Mouse (Mus musculus) liver, embryonic 14.5 days (tissue): Measurements from ENCODE around the gene Ssbp3. TPM values are rescaled to one million over a fixed set of nuclear protein-coding genes. Genes with fewer than 3 reads are reported as not detected.

Source experiments
- ATAC-seq: fragments of 200-750 bp; cut with Nextera tagmentation; 2 replicates; pipeline ENCODE4 v1.8.0; 2017; ENCODE audit warnings: moderate number of reproducible peaks, mild to moderate bottlenecking, moderate library complexity; ENCODE audit not compliant: insufficient read depth
- DNase-seq, 3 experiments: peaks; one replicate each; pipeline ENCODE4 v3.0.0-alpha.2; 2012 to 2013; ENCODE audit warnings: low read depth in 3 of 3, low spot score in 3 of 3
- H3K27ac ChIP-seq: fragments of 300-500 bp; sonication (generic); 2 replicates; pipeline ENCODE4 v1.5.1; 2014; ENCODE audit warnings: moderate library complexity, mild to moderate bottlenecking, control low read depth, inconsistent platforms
- H3K27me3 ChIP-seq: fragments of 300-500 bp; sonication (generic); 2 replicates; pipeline ENCODE4 v1.6.1; 2014; ENCODE audit warnings: mild to moderate bottlenecking, low read length, moderate library complexity; ENCODE audit not compliant: control insufficient read depth, insufficient read depth
- H3K36me3 ChIP-seq: fragments of 300-500 bp; sonication (generic); replicated peaks from 2 replicates; pipeline ENCODE4 v1.6.1; 2014; ENCODE audit warnings: low read depth; ENCODE audit not compliant: control insufficient read depth, insufficient read depth
- H3K4me1 ChIP-seq, 2 experiments: fragments of 200-500 bp in 1 of 2; fragments of 300-500 bp in 1 of 2; sonication (generic) in 1 of 2; replicated peaks; 2 replicates each; pipeline ENCODE4 v1.6.1; 2012 to 2014; ENCODE audit warnings: antibody characterized with exemption in 1 of 2, inconsistent platforms in 1 of 2, low read length in 1 of 2; ENCODE audit not compliant: control insufficient read depth in 2 of 2, insufficient read depth in 2 of 2
- H3K4me2 ChIP-seq: fragments of 300-500 bp; sonication (generic); 2 replicates; pipeline ENCODE4 v1.6.1; 2014; ENCODE audit warnings: low read depth, mild to moderate bottlenecking, control low read depth, moderate library complexity
- H3K4me3 ChIP-seq, 2 experiments: fragments of 200-500 bp in 1 of 2; fragments of 300-500 bp in 1 of 2; sonication (generic) in 1 of 2; 2 replicates each; pipeline ENCODE4 v1.5.1; 2012 to 2014; ENCODE audit warnings: low read depth in 2 of 2, low read length in 2 of 2, mild to moderate bottlenecking in 2 of 2, control low read depth in 1 of 2, inconsistent platforms in 1 of 2, moderate library complexity in 1 of 2; ENCODE audit not compliant: insufficient read depth in 1 of 2
- H3K9ac ChIP-seq: fragments of 300-500 bp; sonication (generic); replicated peaks from 2 replicates; pipeline ENCODE4 v1.6.1; 2014; ENCODE audit warnings: mild to moderate bottlenecking, control low read depth, moderate library complexity
- H3K9me3 ChIP-seq: fragments of 300-500 bp; sonication (generic); 2 replicates; pipeline ENCODE4 v1.6.1; 2016; ENCODE audit warnings: low read length, mixed read lengths; ENCODE audit not compliant: control insufficient read depth
- CTCF ChIP-seq: IDR thresholded peaks from 2 replicates; pipeline ENCODE4 v1.5.1; 2016; ENCODE audit warnings: antibody characterized with exemption, low read depth, control low read depth
- EP300 ChIP-seq: IDR thresholded peaks from 2 replicates; pipeline ENCODE4 v1.6.1; 2016; ENCODE audit warnings: antibody characterized with exemption, low read depth
- WGBS: fragments of 180-500 bp; shearing (Covaris S2); extraction: QIAGEN DNeasy Blood & Tissue Kit; methylation state at CpG from one replicate; pipeline ENCODE4 v1.1.7; 2014; ENCODE audit not compliant: insufficient replicate concordance; 5-methylcytosine and 5-hydroxymethylcytosine counted together
- polyA plus RNA-seq, 2 experiments: library from polyadenylated mRNA; depleted of rRNA in 1 of 2; stranded (reverse) in 1 of 2; unstranded in 1 of 2; fragments of >200 nt; fragmentation: Nextera tagmentation in 1 of 2; extraction: Ambion mirVana in 1 of 2; gene quantifications; 2 replicates each; pipeline versions ENCODE4 v1.2.1 to v1.2.3; 2012 to 2014

Ssbp3 gene
- polyA plus RNA-seq, 2 experiments, result 33.0 to 52.1 TPM

- TF ChIP-seq EP300, result no peak
- no peak for TF ChIP-seq CTCF
- Histone ChIP-seq H3K4me1 (peaks cover 41 to 42% of the 10 kb centered on the region in 2 experiments), H3K9me3 (no peaks in the 10 kb centered on the region)
Measured at GRCm38 (mm10) chr4:106932583-106932982, 22.1 kb downstream of the Ssbp3 start.

DNA sequence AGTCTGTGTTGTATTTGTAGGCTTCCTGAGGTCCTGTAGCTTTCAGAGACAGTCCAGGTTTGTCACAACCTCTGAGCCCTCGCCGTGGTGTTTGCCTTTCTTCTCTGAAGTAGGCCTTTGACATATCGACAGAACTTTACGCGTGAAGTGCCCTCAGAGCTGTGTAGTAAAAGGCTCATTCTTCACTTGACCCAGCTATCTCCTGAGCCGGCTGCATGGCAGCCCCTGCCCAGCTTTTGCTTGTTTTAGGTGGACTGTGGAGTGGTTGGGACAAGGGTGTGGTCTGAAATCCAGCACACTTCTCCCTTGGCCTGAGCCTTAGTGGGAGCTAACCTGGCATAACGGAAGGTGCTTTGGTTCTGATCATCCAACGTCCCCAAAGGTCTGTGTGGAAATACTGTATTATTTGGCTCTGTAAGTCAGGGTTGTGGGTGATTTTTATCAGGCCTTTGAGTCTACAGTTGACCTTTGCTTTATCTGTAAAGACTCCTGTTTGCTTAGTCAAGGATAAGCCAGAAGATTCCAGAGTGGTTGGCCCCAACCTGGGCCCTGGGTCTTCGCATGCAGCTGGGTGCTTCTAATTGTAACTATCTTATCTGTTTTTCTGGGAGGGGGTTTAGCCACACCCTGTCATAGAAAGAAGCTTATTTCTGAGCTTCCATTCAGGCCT lies 23.4 kb downstream of the Ssbp3 start:
- Histone ChIP-seq H3K36me3 (peaks cover 17% of the 10 kb centered on the region), H3K27ac (peak overlapping the region; percentile 74), H3K4me3 (no peak overlapping the region), H3K4me2 (peak overlapping the region; percentile 43), H3K4me1 (peaks cover 41 to 51% of the 10 kb centered on the region in 2 experiments), H3K27me3 (no peaks in the 10 kb centered on the region), H3K9me3 (no peaks in the 10 kb centered on the region), H3K9ac (no peak overlapping the region)
- no peak for TF ChIP-seq CTCF
- peak; percentile 50 for TF ChIP-seq EP300
- ATAC-seq, result peak; percentile 36; the same call in 1 of the 2 replicates
- 45% methylated on average over 9 of the region's 9 CpGs for WGBS
- no peak for DNase-seq

More at GRCm38 (mm10) chr4:106932583-106932982, 22.1 kb downstream of the Ssbp3 start:
- Histone ChIP-seq H3K4me3 (no peak overlapping the region), H3K4me2 (no peak overlapping the region), H3K27me3 (no peaks in the 10 kb centered on the region), H3K9ac (no peak overlapping the region), H3K27ac (no peak overlapping the region), H3K36me3 (peaks cover 22% of the 10 kb centered on the region)
- 84% methylated on average over 7 of the region's 7 CpGs for WGBS
- ATAC-seq (no peak), DNase-seq (no peak)

GRCm38 (mm10) chr4:106934931-106935582 lies 24.6 kb downstream of the Ssbp3 start:
- H3K9ac ChIP-seq, result peak overlapping the region; percentile 35
- ATAC-seq (peak; percentile 80), DNase-seq (peak in 1 of 3 experiments; percentile 36)
- no peaks in the 10 kb centered on the region for H3K27me3 ChIP-seq
- H3K36me3 ChIP-seq, result peaks cover 17% of the 10 kb centered on the region
- H3K27ac ChIP-seq, result peak overlapping the region; percentile 74
- 24% methylated on average over 12 of the region's 12 CpGs for WGBS
- H3K4me1 ChIP-seq, result peaks cover 41 to 60% of the 10 kb centered on the region in 2 experiments
- peak overlapping the region; percentile 43 for H3K4me2 ChIP-seq
- H3K4me3 ChIP-seq, result no peak overlapping the region
- H3K9me3 ChIP-seq, result no peaks in the 10 kb centered on the region
- TF ChIP-seq EP300, result peak; percentile 42; the same call in 1 of the 2 replicates
- TF ChIP-seq CTCF, result no peak

- Histone ChIP-seq H3K36me3 (peaks cover 17% of the 10 kb centered on the region), H3K4me3 (no peak overlapping the region), H3K4me1 (peaks cover 41 to 60% of the 10 kb centered on the region in 2 experiments), H3K27me3 (no peaks in the 10 kb centered on the region), H3K9me3 (no peaks in the 10 kb centered on the region), H3K4me2 (peak overlapping the region; percentile 43), H3K27ac (peak overlapping the region; percentile 74), H3K9ac (no peak overlapping the region)
- ATAC-seq (peak; percentile 24; the same call in 1 of the 2 replicates), DNase-seq (no peak)
- 44% methylated on average over 2 of the region's 2 CpGs for WGBS
- TF ChIP-seq EP300 (no peak), CTCF (no peak)
Measured at GRCm38 (mm10) chr4:106935583-106935935, 25.1 kb downstream of the Ssbp3 start.

DNA sequence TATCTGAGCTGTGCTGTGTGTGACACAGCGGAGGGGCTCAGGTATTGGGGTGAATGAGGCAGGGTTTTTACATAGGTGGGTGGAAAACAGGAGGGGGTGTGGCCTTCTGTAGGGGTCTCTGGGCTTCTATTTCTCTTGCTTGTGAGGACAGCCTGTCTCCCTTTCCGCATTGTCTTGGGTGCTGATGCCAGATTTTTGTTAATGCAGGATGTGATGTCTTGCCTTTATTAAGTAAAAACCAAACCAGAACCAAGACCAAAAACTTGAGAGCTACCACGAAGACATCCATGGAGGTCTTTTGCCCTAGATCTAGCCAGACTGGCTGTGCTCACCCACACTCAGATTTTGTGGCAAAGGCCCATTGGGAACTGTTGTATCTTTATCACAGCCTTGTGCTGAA lies 25.5 kb downstream of the Ssbp3 start:
- DNase-seq (no peak), ATAC-seq (no peak)
- H3K36me3 ChIP-seq, result peaks cover 17% of the 10 kb centered on the region
- no peak overlapping the region for H3K27ac ChIP-seq
- H3K9ac ChIP-seq, result no peak overlapping the region
- H3K4me1 ChIP-seq, result peaks cover 41 to 64% of the 10 kb centered on the region in 2 experiments
- H3K4me3 ChIP-seq, result no peak overlapping the region
- H3K4me2 ChIP-seq, result no peak overlapping the region
- H3K9me3 ChIP-seq, result no peaks in the 10 kb centered on the region
- no peaks in the 10 kb centered on the region for H3K27me3 ChIP-seq
- WGBS, result 81% methylated on average over 3 of the region's 3 CpGs
- TF ChIP-seq CTCF (no peak), EP300 (no peak)
